Mouse (Mus musculus) heart, adult 9 months (tissue): ENCODE results near the gene Abhd14a.
"Not testable (repeated sequence)": the region's sequence is repeated elsewhere in the genome, so short reads cannot be mapped to it uniquely, and the experiment has no call there.

ENCODE experiments used
- DNase-seq, 2 experiments: peaks; one replicate each; pipeline ENCODE4 v3.0.0; 2022; ENCODE audit warnings: low spot score in 2 of 2

Abhd14a gene

GRCm38 (mm10) chr9:106447348-106447747 lies at the start of gene Abhd14a, which contains the start of gene Abhd14b:
Abhd14a (minus strand) TSS chr9:106447678.
Abhd14b (plus strand) TSS chr9:106447459.
- peak; percentile 95 to 96 for DNase-seq

GRCm38 (mm10) chr9:106487602-106488001 lies 40.1 kb upstream of the Abhd14a start:
- not testable (repeated sequence) for DNase-seq

- DNase-seq = no peak
Observed at GRCm38 (mm10) chr9:106485076-106485475, 37.6 kb upstream of the Abhd14a start.

GRCm38 (mm10) chr9:106483606-106484005 lies 36.1 kb upstream of the Abhd14a start:
- no peak for DNase-seq

GRCm38 (mm10) chr9:106483136-106483535 lies 35.7 kb upstream of the Abhd14a start:
- DNase-seq = no peak

GRCm38 (mm10) chr9:106482578-106483115 lies 35.2 kb upstream of the Abhd14a start:
- DNase-seq = no peak

- DNase-seq = no peak
Observed at GRCm38 (mm10) chr9:106481676-106482075, 34.2 kb upstream of the Abhd14a start.

GRCm38 (mm10) chr9:106481075-106481474 lies 33.6 kb upstream of the Abhd14a start:
- peak in 1 of 2 experiments; percentile 0 for DNase-seq

- peak in 1 of 2 experiments; percentile 0 for DNase-seq
Observed at GRCm38 (mm10) chr9:106480541-106480940, 33.1 kb upstream of the Abhd14a start.

- DNase-seq = peak; percentile 0
Observed at GRCm38 (mm10) chr9:106478101-106478500, 30.6 kb upstream of the Abhd14a start.

GRCm38 (mm10) chr9:106477649-106478048 lies 30.2 kb upstream of the Abhd14a start:
- peak in 1 of 2 experiments; percentile 11 for DNase-seq

- DNase-seq = peak; percentile 100
Observed at GRCm38 (mm10) chr9:106476924-106477484, 29.5 kb upstream of the Abhd14a start, which contains the start of gene Parp3. Parp3 (minus strand) TSS chr9:106476949.

GRCm38 (mm10) chr9:106476002-106476923 lies 28.8 kb upstream of the Abhd14a start:
- peak; percentile 79 to 82 for DNase-seq

- peak in 1 of 2 experiments; percentile 22 for DNase-seq
Observed at GRCm38 (mm10) chr9:106475663-106476001, 28.2 kb upstream of the Abhd14a start, which contains the start of gene Rrp9. Rrp9 (plus strand) TSS chr9:106475963.

- peak; percentile 47 to 53 for DNase-seq
Observed at GRCm38 (mm10) chr9:106475046-106475445, 27.6 kb upstream of the Abhd14a start.

GRCm38 (mm10) chr9:106474456-106474855 lies 27.0 kb upstream of the Abhd14a start:
- peak; percentile 69 to 70 for DNase-seq

GRCm38 (mm10) chr9:106473753-106474105 lies 26.3 kb upstream of the Abhd14a start:
- peak; percentile 10 to 28 for DNase-seq

GRCm38 (mm10) chr9:106473081-106473752 lies 25.7 kb upstream of the Abhd14a start:
- peak; percentile 6 to 15 for DNase-seq

- DNase-seq = no peak
Observed at GRCm38 (mm10) chr9:106472321-106472720, 24.8 kb upstream of the Abhd14a start.

GRCm38 (mm10) chr9:106471892-106472291 lies 24.4 kb upstream of the Abhd14a start:
- peak; percentile 83 to 88 for DNase-seq

GRCm38 (mm10) chr9:106470991-106471750 lies 23.7 kb upstream of the Abhd14a start:
- DNase-seq = no peak
